Mouse (Mus musculus): ENCODE measurements around the gene Dclre1b.
"Not testable (repeated sequence)": the region's sequence is repeated elsewhere in the genome, so short reads cannot be mapped to it uniquely, and the experiment has no call there.

Dclre1b gene

DNA sequence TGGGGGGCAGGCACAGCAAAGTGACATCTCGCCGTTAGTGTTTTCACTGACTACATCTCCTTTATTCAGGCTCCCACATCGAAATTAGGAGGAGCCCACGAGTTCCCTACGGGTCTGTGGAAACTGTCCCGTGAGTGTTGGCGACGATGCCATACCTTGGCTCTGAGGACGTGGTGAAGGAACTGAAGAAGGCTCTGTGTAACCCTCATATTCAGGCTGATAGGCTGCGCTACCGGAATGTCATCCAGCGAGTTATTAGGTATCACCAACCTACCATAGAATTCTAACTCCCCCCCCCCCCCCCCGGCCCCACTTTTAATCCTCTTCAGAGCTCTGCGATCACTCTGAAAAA, 531 bp upstream of the Dclre1b start:
- DNase-seq (ENCODE audit: low spot score) = no peak

DNA sequence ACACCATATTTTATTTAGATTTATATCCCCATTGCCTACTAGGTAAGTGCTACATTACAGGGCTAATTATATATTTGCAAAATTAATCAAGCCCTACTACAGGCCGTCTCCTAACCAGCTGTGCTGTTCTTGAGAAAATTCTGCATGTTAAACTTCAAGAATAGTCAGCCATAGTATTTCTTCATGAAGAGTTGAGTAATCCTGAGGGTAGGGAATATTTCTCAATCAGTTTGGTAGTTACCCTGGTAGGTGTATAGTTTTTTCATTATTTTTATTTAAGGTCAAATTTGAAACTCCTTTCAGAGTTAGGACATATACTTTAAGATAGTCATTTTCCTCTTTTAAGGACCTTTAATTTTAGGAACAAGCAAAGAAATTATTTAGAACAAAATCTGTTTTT, 3.6 kb downstream of the Dclre1b start:
- DNase-seq (ENCODE audit: low spot score) = no peak

DNA sequence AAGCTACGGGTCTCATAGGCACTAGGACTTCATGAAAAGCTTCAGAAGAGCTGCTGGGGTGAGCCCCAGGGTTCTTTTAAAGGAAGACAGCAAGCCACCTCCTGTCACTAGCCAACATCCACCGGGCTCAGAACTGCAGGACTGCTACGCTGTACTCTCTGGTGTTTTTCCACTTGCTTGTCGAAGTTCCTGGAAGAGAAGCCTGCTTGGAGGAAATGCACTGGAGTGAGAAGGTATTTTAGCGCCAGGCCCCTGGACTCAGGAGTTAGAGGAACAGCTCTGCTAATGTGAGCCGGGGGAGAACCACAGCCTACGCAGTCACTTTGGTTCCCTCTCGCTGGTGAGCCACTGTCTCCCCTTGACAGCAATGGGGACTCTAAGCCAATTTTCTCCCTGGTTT, 6.4 kb downstream of the Dclre1b start:
- no peak for DNase-seq (ENCODE audit: low spot score)

DNA sequence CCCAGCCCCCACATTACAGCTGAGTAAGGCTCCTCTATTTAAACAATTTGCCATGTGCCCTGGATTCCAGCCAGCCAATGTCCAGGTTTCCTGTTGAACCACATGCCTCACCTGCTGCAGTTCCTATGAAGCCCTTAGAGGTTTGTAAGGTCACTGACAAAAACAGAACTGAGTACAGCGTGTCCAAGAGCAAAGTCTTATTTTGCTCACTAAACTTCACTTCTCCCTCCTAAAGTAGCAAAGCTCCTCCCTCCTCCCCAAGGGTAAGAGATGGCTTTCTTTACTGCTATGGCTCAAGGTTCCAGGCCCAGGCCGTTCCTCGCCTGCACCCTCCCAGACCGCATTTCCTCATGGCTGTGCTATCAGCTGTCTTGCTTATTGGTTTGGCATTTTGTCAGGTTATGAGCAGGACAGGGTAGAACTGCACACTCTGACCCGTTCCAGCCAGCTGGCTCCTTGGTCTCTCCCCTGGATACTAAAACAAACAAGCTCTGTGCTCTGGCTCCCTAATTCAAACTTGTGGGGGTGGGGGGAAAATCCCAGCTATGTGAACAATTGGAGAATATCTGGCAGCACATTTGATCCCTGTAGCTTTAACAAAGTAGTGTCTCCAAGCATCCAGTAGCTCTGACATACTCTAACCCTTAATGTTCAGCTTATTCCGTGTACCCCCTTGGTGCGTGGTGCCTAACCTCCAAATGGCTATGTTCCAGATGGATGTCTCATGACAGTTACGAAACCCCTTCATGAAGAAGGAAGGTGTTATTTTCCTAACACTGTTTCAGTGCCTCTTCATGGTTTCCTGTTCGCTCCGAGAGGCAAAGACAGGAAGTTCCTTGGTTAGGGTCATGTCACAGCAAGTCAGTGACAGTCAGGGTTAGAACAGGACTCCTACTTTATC, 7.4 kb downstream of the Dclre1b start:
- peak; percentile 94 for DNase-seq (ENCODE audit: low spot score)

DNA sequence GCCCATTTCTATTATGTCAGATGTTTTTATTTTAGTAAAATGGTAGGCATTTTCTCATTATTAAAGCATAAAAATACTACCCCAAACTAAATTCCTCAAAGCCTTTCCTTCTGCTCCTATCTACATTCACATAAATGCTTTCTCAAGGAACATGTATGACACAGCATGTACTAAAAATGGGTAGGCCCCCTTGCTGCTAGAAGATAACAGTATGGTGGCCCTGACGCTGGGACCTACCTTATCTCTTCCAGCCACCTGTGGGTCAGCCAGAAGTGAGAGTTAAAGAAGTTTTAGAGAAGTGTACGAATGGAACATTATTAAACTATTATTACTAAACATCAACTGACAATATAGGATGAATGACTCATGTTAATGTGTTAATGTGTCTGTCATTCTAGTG, 9.7 kb downstream of the Dclre1b start:
- no peak for DNase-seq (ENCODE audit: low spot score)

DNA sequence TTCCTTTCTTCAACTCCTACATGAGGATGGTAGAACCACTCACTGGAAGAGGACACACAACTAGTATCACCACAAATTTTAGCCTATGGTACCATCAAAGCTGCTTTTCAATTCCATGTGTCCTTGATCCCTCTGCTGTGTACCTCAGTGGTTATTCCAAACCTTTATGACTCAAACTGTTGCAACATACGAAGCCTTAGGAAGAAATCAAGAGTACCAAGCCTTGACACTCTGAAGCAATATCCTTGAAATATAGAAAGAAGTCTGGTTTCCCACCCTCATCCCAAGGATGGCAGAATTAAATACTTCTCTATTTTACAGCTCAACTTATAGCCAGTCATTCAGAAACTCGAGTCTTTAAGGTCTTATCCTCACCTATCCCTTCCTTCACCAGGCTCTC, 12.9 kb downstream of the Dclre1b start:
- DNase-seq (ENCODE audit: low spot score) = no peak

DNA sequence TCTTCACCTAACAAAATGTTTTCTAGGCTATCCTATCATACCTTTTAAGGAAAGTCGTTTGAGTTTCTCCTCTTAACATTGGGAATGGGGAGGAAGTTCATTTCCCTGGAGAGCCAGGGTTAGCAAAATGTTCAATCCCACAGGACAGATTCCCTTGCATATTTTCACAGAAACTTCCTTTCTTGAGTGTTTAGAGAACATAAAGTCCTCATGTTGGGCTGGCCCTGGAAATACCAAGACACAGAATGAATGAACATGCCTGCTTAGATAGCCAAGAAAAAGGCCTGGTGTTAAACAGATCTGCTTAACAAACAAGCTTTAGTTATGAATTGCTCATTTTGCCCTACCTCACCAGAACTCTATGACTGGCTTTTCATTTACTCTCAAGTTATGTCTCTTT, 16.7 kb downstream of the Dclre1b start:
- DNase-seq (ENCODE audit: low spot score) = no peak

DNA sequence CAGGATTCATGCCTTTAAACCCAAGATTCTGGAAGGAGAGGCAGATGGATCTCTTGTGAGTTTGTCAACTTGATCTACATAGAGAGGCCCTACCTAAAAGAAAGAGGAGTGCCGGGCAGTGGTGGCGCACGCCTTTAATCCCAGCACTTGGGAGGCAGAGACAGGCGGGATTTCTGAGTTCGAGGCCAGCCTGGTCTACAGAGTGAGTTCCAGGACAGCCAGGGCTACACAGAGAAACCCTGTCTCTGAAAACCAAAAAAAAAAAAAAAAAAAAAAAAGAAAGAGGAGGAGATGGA, 17.2 kb downstream of the Dclre1b start:
- DNase-seq (ENCODE audit: low spot score) = not testable (repeated sequence)

DNA sequence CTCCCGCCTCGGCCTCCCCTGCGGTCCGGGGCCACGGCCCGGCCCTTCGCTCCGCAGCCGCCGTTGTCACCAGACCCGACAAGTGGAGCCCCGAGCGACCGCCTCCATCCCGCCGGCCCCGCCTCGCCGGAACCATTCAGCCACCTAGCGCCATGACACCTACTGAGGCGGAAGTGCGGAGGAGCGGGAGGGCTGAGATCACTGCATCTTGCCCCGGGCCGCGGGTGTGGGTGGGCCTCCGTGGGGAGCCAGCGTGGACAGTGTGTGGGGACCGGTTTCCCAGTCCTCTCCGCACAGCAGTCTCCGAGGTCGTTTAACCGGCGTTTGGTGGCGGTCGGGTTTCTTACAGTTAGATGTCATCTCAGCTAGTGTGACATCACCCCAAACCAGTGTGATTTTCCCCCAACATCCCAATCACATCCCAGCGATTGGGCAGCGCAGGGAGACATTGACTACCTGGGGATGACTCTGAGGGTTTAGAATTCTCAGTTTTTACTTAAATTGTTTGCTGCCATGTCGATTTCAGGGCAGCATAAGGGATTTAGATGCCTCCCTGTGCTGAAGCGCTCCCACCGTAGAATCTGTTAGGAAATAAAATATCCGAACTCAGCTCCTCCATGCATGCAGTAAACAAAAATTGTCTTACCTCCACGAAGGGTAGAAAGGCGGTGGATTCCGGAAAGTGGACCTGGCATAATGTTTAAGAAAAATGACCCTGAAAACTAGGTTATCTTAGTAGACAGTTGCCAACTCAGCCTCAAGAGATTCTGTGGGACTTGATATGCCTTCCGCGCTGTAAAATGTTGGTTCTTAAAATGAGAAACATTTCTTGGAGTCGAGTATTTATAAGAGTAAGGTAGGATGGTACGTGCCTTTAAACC, 17.8 kb downstream of the Dclre1b start, which contains the start of gene Hipk1:
Gene Hipk1 (minus strand): TSS at position 334 of the 881 bp plus-strand sequence.
- peak; percentile 96 for DNase-seq (ENCODE audit: low spot score)

DNA sequence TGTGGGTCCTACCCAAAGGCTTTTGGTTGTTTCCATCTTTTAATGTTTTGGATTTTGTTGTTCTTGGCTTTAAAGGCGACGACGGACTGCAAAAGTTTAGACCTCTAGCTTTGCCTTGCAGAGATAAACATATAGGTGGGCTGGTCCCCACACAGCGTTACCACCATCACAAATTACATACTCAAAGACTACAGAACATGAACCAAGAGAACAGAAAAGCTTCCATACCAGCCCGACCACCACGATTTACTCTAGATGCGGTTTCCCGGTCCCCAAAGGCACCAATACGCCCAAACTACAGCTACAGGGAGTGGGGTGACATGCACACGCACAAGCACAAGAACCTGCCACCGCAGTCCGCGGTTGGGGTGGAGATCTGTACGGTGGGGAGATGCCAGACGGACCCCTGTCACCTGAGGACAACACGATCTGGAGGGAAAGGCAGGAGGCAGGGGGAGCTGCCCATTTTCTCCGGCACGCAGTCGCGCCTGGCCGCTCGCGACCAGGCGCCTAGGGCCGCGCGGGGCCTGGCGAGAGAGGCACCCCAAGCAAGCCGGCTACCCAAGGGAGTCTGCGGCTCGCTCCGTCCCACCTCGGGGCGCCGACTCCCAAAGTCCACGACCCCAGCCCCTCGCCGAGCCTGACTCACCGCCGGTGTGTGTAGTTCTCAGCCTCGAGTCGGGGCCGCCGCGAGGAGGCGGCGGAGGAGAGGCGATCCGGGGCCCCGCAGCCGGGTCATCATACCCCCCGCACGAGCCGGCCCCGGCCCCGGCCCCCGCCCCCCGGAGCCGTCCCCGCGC, 18.7 kb downstream of the Dclre1b start:
- no peak for DNase-seq (ENCODE audit: low spot score)

DNA sequence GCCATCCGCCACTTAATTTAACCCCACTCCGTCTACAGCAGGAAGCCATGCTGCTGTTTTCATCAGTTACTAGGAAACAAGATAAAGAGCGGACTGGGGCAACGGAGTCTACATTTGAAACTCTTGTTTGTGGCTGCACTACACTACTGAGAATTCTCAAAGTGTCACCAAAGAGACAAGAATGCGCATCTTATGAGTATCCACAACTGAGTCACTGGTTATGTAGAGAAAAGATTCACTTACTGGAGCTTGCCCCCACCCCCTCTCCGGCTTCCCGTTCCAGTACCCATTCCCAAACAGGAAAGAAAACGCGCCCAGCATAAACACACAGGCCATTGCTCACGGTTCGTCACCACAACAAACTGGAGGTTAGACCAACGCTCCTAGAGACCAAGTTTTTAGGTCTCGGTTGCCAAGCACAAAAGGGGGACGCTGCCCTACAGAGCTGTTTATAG, 19.3 kb downstream of the Dclre1b start:
- DNase-seq (ENCODE audit: low spot score) = peak; percentile 80

DNA sequence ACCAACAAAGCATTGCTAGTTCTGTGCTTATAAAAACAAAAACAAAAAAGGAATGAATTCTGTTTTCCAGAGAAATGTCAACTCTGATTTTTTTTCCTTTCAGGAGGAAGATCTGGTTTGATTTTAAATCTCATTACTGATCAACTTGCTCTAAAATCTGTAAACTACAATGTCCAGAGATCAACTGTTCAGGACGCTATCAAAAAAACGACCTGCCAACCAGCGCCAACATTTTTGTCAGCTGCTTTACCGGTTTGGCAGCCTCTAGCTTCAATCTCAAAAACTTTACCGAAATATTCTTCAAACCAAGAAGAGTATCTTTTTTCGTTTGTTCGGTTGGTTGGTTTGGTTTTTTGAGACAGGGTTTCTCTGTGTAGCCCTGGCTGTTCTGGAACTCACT, 20.1 kb downstream of the Dclre1b start:
- no peak for DNase-seq (ENCODE audit: low spot score)

DNA sequence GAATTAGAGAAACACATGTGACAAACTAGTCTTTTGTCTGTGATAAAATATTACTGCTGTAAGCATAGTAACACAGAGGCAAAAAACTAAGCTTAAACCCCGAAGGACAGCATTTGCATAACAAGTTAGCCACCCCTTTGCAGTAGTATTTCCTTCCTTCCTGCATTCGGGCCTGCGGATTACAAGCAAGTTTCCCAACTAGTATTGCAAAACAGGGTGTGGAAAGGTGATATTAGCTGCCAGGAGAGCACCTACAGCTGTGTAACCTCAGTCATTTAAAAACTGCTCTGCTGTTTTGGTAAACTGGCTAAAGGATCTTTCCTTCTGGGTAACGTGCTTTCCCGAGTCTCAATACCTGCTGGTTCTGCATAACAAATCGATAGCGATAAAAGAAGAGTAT, 22.0 kb downstream of the Dclre1b start:
- peak; percentile 78 for DNase-seq (ENCODE audit: low spot score)

DNA sequence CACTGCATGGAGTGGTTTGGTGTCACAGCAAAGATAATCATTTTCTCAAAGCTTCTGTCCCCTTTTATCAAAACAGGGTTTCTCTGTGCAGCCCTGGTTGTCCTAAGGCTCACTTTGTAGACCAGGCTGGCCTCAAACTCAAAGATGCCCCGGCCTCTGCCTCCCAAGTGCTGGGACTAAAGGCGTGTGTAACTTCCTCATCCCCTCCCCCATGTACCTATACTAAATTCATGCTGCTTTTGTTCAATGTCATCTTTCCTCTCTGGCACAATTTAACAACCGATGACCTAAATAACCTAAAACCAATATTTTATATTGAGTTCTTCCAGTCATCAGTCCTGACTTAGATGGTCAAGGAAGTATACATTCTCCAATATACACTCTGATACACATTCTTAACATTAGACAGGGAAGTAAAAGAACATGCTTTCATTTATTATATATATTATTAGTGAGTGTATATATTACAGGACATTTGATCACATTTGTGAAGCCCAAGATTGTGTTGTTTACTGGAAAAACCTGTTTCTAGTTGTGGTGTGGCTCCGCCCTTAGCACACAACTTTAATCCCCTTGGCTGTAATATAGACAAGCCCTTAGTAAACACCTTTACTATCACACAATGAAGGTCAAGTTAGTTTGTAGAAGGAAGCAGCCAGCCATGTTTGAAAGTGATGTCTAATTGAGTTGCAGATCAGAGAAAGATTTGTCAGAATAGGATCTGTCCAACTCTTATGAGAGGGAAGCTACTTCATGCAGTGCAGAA, 26.2 kb downstream of the Dclre1b start:
- no peak for DNase-seq (ENCODE audit: low spot score)

DNA sequence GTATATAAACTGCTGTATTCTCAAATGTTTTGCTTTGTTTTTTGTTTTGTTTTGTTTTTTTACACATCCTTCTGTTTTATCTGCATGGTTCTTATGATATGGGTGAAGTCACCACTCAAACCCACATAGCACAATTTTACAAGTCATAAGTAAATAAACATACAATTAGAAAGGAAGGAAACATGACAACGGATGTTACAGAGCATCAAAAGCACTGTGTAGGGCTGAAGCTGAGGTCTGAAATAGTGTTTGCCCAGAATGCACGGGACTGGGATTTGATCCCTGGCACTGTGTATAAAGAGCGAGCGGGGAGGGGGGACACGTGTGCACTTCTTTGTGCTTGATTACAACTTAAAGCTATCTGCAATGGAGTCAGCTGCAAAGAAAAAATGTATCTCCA, 28.5 kb downstream of the Dclre1b start:
- DNase-seq (ENCODE audit: low spot score) = no peak

DNA sequence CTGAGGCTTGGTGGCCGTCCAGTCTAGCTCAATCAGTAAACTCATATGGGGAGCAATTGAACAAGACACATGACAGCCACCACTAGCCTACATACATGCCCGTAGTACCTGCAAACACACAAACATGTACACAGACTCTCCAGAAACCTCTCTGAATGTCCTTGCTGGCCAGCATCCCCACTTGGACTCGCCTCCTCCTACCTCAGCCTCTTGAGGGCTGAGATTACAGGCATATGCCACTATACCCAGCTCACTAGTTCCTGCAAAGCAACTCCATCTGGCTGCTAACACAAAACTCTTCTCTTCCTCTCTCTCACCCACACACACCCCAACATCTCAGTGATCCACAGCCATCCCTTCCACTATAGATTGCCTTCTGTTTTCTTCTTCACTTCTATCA, 29.0 kb downstream of the Dclre1b start:
- DNase-seq (ENCODE audit: low spot score) = no peak

DNA sequence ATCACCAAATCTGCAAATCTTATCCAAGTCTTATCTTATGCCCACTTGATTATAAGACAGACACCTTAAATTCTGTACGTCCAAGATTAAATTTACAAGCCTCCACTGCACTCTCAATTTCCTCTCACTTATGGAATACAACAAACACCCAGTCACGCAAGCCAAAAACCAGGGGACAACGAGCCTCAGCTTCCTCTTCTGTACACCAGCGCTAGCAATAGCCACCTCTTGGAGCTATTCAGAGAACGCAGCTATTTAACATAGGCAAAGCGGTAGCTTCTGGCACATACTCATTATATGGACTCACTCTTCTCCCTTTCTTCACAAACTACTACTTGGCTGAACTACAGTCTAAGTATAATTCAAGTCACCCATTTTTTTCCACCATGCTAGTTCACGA, 30.1 kb downstream of the Dclre1b start:
- DNase-seq (ENCODE audit: low spot score) = no peak

DNA sequence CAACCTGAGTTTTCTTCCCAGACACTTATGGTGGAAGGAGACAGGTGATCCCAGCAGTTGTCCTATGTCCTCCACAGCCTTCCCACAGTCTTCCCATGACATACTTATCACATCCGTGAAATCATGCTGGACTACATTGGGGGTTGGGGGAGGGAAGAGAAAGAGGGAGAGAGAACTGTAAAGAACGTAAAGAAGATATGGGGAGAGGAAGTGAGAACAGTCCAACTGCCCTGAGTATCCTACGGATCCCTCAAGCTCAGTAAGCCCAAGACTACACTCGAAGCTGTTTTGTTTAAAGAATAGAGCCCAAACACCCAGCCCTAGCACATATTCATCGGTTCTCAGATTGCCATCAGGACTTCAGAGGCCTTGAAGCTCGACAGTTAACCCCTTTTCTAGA, 30.6 kb downstream of the Dclre1b start:
- no peak for DNase-seq (ENCODE audit: low spot score)

DNA sequence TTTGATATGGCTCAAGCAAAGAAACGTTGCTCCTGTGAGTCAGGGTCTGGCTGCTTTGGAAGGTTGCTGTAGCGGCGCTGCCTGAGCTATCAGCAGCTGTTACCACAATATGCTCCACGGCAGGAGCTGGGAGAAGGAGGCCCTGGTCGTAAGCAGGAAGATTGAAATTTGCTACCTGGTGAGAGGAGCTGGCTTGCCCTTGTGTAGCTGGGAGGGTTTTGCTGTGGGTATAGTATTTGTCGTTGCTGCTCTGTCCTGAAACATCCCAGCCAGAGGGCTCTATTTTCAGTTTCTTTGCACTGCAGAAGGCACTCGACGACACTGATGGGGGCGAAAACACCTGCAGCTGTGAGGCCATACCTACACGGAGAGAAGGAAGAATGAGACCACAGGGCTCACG, 31.3 kb downstream of the Dclre1b start:
- DNase-seq (ENCODE audit: low spot score) = no peak

DNA sequence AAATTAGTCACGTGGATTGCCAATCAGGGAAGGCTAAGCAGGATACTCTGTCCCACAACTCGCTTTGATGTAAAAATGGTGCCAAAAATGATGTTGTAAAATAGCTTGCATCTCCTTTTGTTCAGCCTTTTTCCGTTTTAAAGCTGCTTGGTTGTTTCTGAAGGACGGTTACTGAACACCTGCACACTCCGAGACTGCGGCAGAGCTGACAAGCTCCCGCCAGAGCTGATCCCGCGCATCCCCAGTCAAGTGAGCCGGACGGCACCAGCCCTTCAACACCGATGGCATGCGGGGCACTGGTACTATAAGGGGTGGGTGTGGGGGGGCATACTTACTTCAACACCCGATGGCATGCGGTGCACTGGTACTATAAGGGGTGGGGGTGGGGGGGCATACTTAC, 35.2 kb downstream of the Dclre1b start:
- no peak for DNase-seq (ENCODE audit: low spot score)

DNA sequence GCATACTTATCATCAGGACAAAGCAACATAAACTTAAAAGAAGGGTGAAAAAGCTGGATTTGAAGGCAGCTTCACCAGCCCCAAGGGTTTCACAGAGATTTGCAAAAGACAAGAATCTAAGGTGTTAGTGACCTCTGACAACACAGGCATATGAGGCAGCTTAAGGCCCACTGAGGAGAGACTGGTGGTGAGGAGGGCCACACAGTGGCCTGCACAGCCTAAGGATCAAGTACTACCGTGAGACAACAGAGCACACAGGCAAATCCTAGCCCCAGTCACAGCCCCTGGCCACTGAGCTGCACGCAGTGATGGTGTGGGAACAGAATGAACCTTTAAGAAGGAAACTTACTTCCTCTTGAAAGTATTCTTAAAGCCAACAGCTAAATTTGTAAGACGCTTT, 35.7 kb downstream of the Dclre1b start:
- DNase-seq (ENCODE audit: low spot score) = no peak

DNA sequence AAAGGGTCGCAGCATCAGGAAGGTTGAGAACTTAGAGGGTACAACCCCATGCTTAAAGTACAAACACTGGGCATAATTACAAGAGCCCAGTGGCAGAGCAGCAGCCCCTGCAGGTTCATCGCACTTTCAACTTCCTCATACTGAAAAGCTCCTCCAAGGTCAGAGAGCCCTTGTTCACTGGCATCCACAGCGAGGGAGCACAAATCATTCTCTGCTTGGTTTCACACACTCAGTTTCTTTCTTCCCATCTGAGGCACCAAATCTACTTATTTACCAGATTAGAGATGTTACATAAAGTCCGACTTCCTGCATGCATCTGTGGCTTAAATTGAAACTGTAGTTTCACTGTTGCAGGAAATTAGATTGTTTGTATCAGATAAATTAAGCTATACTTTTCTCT, 36.4 kb downstream of the Dclre1b start:
- DNase-seq (ENCODE audit: low spot score) = no peak

All from lung, postnatal 25 days (tissue).